Mouse (Mus musculus): ENCODE results near the gene Rhobtb3.
"Not testable (repeated sequence)": the region's sequence is repeated elsewhere in the genome, so short reads cannot be mapped to it uniquely, and the experiment has no call there.

DNA sequence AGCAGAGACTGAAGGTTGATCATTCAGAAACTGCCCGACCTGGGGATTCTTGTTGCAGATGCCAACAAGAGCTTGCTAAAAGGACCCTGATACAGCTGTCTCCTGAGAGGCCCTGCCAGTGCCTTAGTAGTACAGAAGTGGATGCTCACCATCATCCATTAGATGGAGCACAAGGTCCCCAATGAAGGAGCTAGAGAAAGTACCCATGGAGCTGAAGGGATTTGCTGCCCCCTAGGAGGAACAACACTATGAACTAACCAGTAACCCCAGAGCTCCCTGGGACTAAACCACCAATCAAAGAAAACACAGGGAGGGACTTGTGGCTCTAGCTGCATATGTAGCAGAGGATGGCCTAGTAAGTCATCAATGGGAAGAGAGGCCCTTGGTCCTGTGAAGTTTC lies 42.8 kb downstream of the Rhobtb3 start:
- TF ChIP-seq CTCF (IDR thresholded peaks at IDR 0.05; ENCODE audit: borderline replicate concordance, insufficient read depth, low read depth, low read length); POLR2A (IDR thresholded peaks at IDR 0.05; ENCODE audit: borderline replicate concordance, insufficient read depth, low read length): not testable (repeated sequence)

All from cerebellum, adult 2 months (tissue).